Mouse (Mus musculus): ENCODE measurements around the gene Phf2. TPM values are rescaled to one million over a fixed set of nuclear protein-coding genes. Genes with fewer than 3 reads are reported as not detected.

The Phf2 gene
- polyA plus RNA-seq, 1 experiment from 2014 or later = 14.3 TPM

GRCm38 (mm10) chr13:48782727-48783725 is 87.9 kb downstream of the Phf2 start:
- Histone ChIP-seq H3K36me3 (ENCODE audit: control insufficient read depth, insufficient read depth, low read length) (no peaks in the 10 kb centered on the region), H3K9me3 (ENCODE audit: control insufficient read depth, low read length) (no peaks in the 10 kb centered on the region), H3K27me3 (ENCODE audit: control insufficient read depth, insufficient read depth, low read length) (no peaks in the 10 kb centered on the region), H3K27ac (replicated peaks; ENCODE audit: low read depth, low read length) (no peak overlapping the region), H3K4me3 (replicated peaks; ENCODE audit: low read depth, low read length) (no peak overlapping the region), H3K9ac (replicated peaks; ENCODE audit: low read length) (0 out of 2 replicates have a peak overlapping the region, but pooled peaks have one; percentile 9), H3K4me1 (ENCODE audit: control insufficient read depth, insufficient read depth, low read length) (peaks cover 17% of the 10 kb centered on the region), H3K4me2 (ENCODE audit: low read length) (no peak overlapping the region)
- ATAC-seq (ENCODE audit: low FRiP score, low TSS enrichment) (no peak), DNase-seq (peak; percentile 58)
- WGBS = 41% methylated on average over 27 of the region's 27 CpGs

- ATAC-seq (ENCODE audit: low FRiP score, low TSS enrichment) (no peak), DNase-seq (no peak)
- H3K27ac ChIP-seq (replicated peaks; ENCODE audit: low read depth, low read length) = no peak overlapping the region
- no peak overlapping the region for H3K9ac ChIP-seq (replicated peaks; ENCODE audit: low read length)
- H3K4me2 ChIP-seq (ENCODE audit: low read length) = no peak overlapping the region
- peaks cover 17% of the 10 kb centered on the region for H3K4me1 ChIP-seq (ENCODE audit: control insufficient read depth, insufficient read depth, low read length)
- H3K36me3 ChIP-seq (ENCODE audit: control insufficient read depth, insufficient read depth, low read length) = no peaks in the 10 kb centered on the region
- no peak overlapping the region for H3K4me3 ChIP-seq (replicated peaks; ENCODE audit: low read depth, low read length)
- no peaks in the 10 kb centered on the region for H3K27me3 ChIP-seq (ENCODE audit: control insufficient read depth, insufficient read depth, low read length)
- 57% methylated on average over 9 of the region's 9 CpGs for WGBS
- H3K9me3 ChIP-seq (ENCODE audit: control insufficient read depth, low read length) = no peaks in the 10 kb centered on the region
Observed at GRCm38 (mm10) chr13:48780345-48781010, 90.4 kb downstream of the Phf2 start.

- H3K4me1 ChIP-seq (ENCODE audit: control insufficient read depth, insufficient read depth, low read length) = peaks cover 17% of the 10 kb centered on the region
- H3K9me3 ChIP-seq (ENCODE audit: control insufficient read depth, low read length) = no peaks in the 10 kb centered on the region
- no peak overlapping the region for H3K27ac ChIP-seq (replicated peaks; ENCODE audit: low read depth, low read length)
- H3K9ac ChIP-seq (replicated peaks; ENCODE audit: low read length) = no peak overlapping the region
- H3K4me2 ChIP-seq (ENCODE audit: low read length) = no peak overlapping the region
- H3K4me3 ChIP-seq (replicated peaks; ENCODE audit: low read depth, low read length) = no peak overlapping the region
- no peak for ATAC-seq (ENCODE audit: low FRiP score, low TSS enrichment)
- 48% methylated on average over 11 of the region's 11 CpGs for WGBS
- DNase-seq = no peak
- H3K36me3 ChIP-seq (ENCODE audit: control insufficient read depth, insufficient read depth, low read length) = no peaks in the 10 kb centered on the region
- no peaks in the 10 kb centered on the region for H3K27me3 ChIP-seq (ENCODE audit: control insufficient read depth, insufficient read depth, low read length)
Observed at GRCm38 (mm10) chr13:48779592-48780344, 91.2 kb downstream of the Phf2 start.

- 76% methylated on average over 4 of the region's 4 CpGs for WGBS
- no peak overlapping the region for H3K9ac ChIP-seq (replicated peaks; ENCODE audit: low read length)
- no peak for ATAC-seq (ENCODE audit: low FRiP score, low TSS enrichment)
- no peaks in the 10 kb centered on the region for H3K9me3 ChIP-seq (ENCODE audit: control insufficient read depth, low read length)
- H3K27me3 ChIP-seq (ENCODE audit: control insufficient read depth, insufficient read depth, low read length) = no peaks in the 10 kb centered on the region
- no peak overlapping the region for H3K4me3 ChIP-seq (replicated peaks; ENCODE audit: low read depth, low read length)
- H3K4me1 ChIP-seq (ENCODE audit: control insufficient read depth, insufficient read depth, low read length) = peaks cover 7% of the 10 kb centered on the region; the same call in 1 of the 2 replicates
- H3K27ac ChIP-seq (replicated peaks; ENCODE audit: low read depth, low read length) = no peak overlapping the region
- DNase-seq = no peak
- H3K36me3 ChIP-seq (ENCODE audit: control insufficient read depth, insufficient read depth, low read length) = no peaks in the 10 kb centered on the region
- H3K4me2 ChIP-seq (ENCODE audit: low read length) = no peak overlapping the region
Observed at GRCm38 (mm10) chr13:48778138-48778537, 92.8 kb downstream of the Phf2 start.

GRCm38 (mm10) chr13:48774506-48774905 is 96.4 kb downstream of the Phf2 start:
- 80% methylated on average over 7 of the region's 7 CpGs for WGBS
- DNase-seq (no peak), ATAC-seq (ENCODE audit: low FRiP score, low TSS enrichment) (no peak)
- no peak overlapping the region for H3K4me2 ChIP-seq (ENCODE audit: low read length)
- H3K9me3 ChIP-seq (ENCODE audit: control insufficient read depth, low read length) = no peaks in the 10 kb centered on the region
- no peak overlapping the region for H3K27ac ChIP-seq (replicated peaks; ENCODE audit: low read depth, low read length)
- no peaks in the 10 kb centered on the region for H3K4me1 ChIP-seq (ENCODE audit: control insufficient read depth, insufficient read depth, low read length)
- H3K36me3 ChIP-seq (ENCODE audit: control insufficient read depth, insufficient read depth, low read length) = no peaks in the 10 kb centered on the region
- no peaks in the 10 kb centered on the region for H3K27me3 ChIP-seq (ENCODE audit: control insufficient read depth, insufficient read depth, low read length)
- H3K9ac ChIP-seq (replicated peaks; ENCODE audit: low read length) = no peak overlapping the region
- H3K4me3 ChIP-seq (replicated peaks; ENCODE audit: low read depth, low read length) = no peak overlapping the region

GRCm38 (mm10) chr13:48768109-48768508 is 102.8 kb downstream of the Phf2 start:
- no peak overlapping the region for H3K9ac ChIP-seq (replicated peaks; ENCODE audit: low read length)
- no peak overlapping the region for H3K4me3 ChIP-seq (replicated peaks; ENCODE audit: low read depth, low read length)
- no peaks in the 10 kb centered on the region for H3K36me3 ChIP-seq (ENCODE audit: control insufficient read depth, insufficient read depth, low read length)
- 69% methylated on average over 11 of the region's 11 CpGs for WGBS
- 0 out of 2 replicates have a peak overlapping the region, but pooled peaks have one; percentile 20 for H3K27ac ChIP-seq (replicated peaks; ENCODE audit: low read depth, low read length)
- H3K4me1 ChIP-seq (ENCODE audit: control insufficient read depth, insufficient read depth, low read length) = 0 out of 2 replicates have a peak, but pooled peaks cover 3% of the 10 kb centered on the region
- ATAC-seq (ENCODE audit: low FRiP score, low TSS enrichment) (no peak; the same call in 1 of the 2 replicates), DNase-seq (peak; percentile 36)
- no peaks in the 10 kb centered on the region for H3K9me3 ChIP-seq (ENCODE audit: control insufficient read depth, low read length)
- H3K27me3 ChIP-seq (ENCODE audit: control insufficient read depth, insufficient read depth, low read length) = no peaks in the 10 kb centered on the region
- H3K4me2 ChIP-seq (ENCODE audit: low read length) = no peak overlapping the region

- Histone ChIP-seq H3K9ac (replicated peaks; ENCODE audit: low read length) (no peak overlapping the region), H3K4me3 (replicated peaks; ENCODE audit: low read depth, low read length) (no peak overlapping the region), H3K27ac (replicated peaks; ENCODE audit: low read depth, low read length) (no peak overlapping the region), H3K27me3 (ENCODE audit: control insufficient read depth, insufficient read depth, low read length) (no peaks in the 10 kb centered on the region), H3K4me2 (ENCODE audit: low read length) (no peak overlapping the region), H3K36me3 (ENCODE audit: control insufficient read depth, insufficient read depth, low read length) (no peaks in the 10 kb centered on the region), H3K9me3 (ENCODE audit: control insufficient read depth, low read length) (no peaks in the 10 kb centered on the region), H3K4me1 (ENCODE audit: control insufficient read depth, insufficient read depth, low read length) (0 out of 2 replicates have a peak, but pooled peaks cover 3% of the 10 kb centered on the region)
- ATAC-seq (ENCODE audit: low FRiP score, low TSS enrichment) (no peak), DNase-seq (peak; percentile 25)
- WGBS = 23% methylated on average over 11 of the region's 11 CpGs
Observed at GRCm38 (mm10) chr13:48763701-48764245, 107.1 kb downstream of the Phf2 start.

- no peak overlapping the region for H3K4me3 ChIP-seq (replicated peaks; ENCODE audit: low read depth, low read length)
- H3K9ac ChIP-seq (replicated peaks; ENCODE audit: low read length) = no peak overlapping the region
- no peak for DNase-seq
- no peak overlapping the region for H3K27ac ChIP-seq (replicated peaks; ENCODE audit: low read depth, low read length)
- WGBS = 88% methylated on average over 8 of the region's 8 CpGs
- ATAC-seq (ENCODE audit: low FRiP score, low TSS enrichment) = no peak
- no peak overlapping the region for H3K4me2 ChIP-seq (ENCODE audit: low read length)
- no peaks in the 10 kb centered on the region for H3K9me3 ChIP-seq (ENCODE audit: control insufficient read depth, low read length)
- H3K36me3 ChIP-seq (ENCODE audit: control insufficient read depth, insufficient read depth, low read length) = no peaks in the 10 kb centered on the region
- 0 out of 2 replicates have a peak, but pooled peaks cover 3% of the 10 kb centered on the region for H3K4me1 ChIP-seq (ENCODE audit: control insufficient read depth, insufficient read depth, low read length)
- H3K27me3 ChIP-seq (ENCODE audit: control insufficient read depth, insufficient read depth, low read length) = no peaks in the 10 kb centered on the region
Observed at GRCm38 (mm10) chr13:48760855-48761436, 110.0 kb downstream of the Phf2 start.

All from midbrain, embryonic 14.5 days (tissue).